In the genomic region with DNA sequence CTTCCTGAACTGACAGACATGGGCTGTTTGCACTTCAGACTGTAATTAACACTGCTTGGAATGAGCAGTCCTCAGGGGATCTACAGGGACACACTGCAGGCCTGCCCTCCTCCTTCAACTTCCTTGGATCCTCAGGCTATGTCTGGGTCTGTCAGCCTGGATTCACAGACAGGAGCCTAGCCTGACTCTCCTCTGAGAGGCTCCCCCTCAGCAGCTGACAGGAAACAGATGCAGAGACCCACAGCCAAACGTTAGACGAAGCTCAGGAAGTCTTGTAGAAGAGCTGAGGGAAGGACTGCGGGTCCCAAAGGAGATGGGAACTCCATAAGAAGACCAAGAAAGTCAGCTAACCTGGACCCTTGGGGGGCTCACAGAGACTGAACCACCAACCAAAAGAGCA, we compare ENCODE assay signal across 14 mouse cellular contexts. TPM values are rescaled to one million over a fixed set of nuclear protein-coding genes. Genes with fewer than 3 reads are reported as not detected.
DNase-seq lines count a peak whose midpoint lies in the region; ATAC-seq and TF ChIP-seq lines count a peak whose summit lies in the region.
"Had no signal": no experiment of that assay in that cellular context is flagged by ENCODE, and none has a peak within 500 bp of the region (broad histone marks: within the 10 kb centered on the region; RNA-seq: fewer than 3 reads in every experiment).

No protein-coding gene starts in this region.

- ATAC-seq in hematopoietic stem cell, adult 5-6 weeks (replicated peaks in 1 of 2; ENCODE audit: insufficient read depth in 1 of 2, low FRiP score in 2 of 2, low TSS enrichment in 1 of 2, low read depth in 1 of 2, poor library complexity in 2 of 2, severe bottlenecking in 2 of 2), result peak; percentile 70 to 81

- no peak for TF ChIP-seq CTCF in brain, embryonic 14.5 days (IDR thresholded peaks at IDR 0.05; ENCODE audit: borderline replicate concordance, extremely low read depth, insufficient read depth, insufficient read length)

- intact Hi-C loops in left cerebral cortex, postnatal 36 days (cut with DNase I), result no loop called here

- peak; percentile 47 for DNase-seq in kidney, postnatal 10 days
- no peak for DNase-seq in kidney, adult 11 months
- DNase-seq in 416B (ENCODE audit: low read depth), result peak; percentile 73
- peak; percentile 19 for DNase-seq in brain, embryonic 14.5 days (ENCODE audit: low read depth)
- DNase-seq in left cerebral cortex, postnatal 36 days (ENCODE audit: low spot score in 2 of 2), result no peak
- no peak for DNase-seq in adrenal gland, postnatal 10 days
- DNase-seq: adrenal gland, postnatal 36 days; cerebellum, adult 2 months; left cerebral cortex, postnatal 4 days; lung, postnatal 36 days; right cerebral cortex, postnatal 25 days had no signal

- TF ChIP-seq POLR2A in brain, embryonic 14.5 days (IDR thresholded peaks at IDR 0.05; ENCODE audit: borderline replicate concordance, extremely low read depth, insufficient read depth, insufficient read length, poor library complexity, severe bottlenecking), result no peak

RNA-seq across cellular contexts. Expression of gene Tacr2, which starts 54.2 kb away (rescaled TPM):
- polyA plus RNA-seq in brain, embryonic 14.5 days (2012; rRNA removed), result not detected in 2 replicates
- not detected in 2 replicates for total RNA-seq in hematopoietic stem cell, adult 5-6 weeks (2017)
- under 1 TPM; 0.32 to 0.34 TPM for total RNA-seq in left cerebral cortex, postnatal 36 days (2021)
- 1 to 10 TPM; 9.0 to 9.5 TPM for total RNA-seq in adrenal gland, postnatal 10 days (2021)
- total RNA-seq: left cerebral cortex, postnatal 4 days; neutrophil, adult 5-6 weeks had no signal
- polyA plus RNA-seq: hindbrain, embryonic 10.5 days had no signal

Comparison
In these comparisons a context has a peak if more than half of its experiments do, and no peak if none do; other contexts are left out.
1. DNase-seq: peak in kidney, postnatal 10 days (single experiment), 416B (single experiment) and brain, embryonic 14.5 days (single experiment); none in kidney, adult 11 months (single experiment), left cerebral cortex, postnatal 36 days (0 of 2) and adrenal gland, postnatal 10 days (single experiment).